Mouse (Mus musculus) gastrocnemius, postnatal 14 days (tissue): ENCODE results near the gene Ap1s2. TPM values are rescaled to one million over a fixed set of nuclear protein-coding genes. Genes with fewer than 3 reads are reported as not detected.
A peak's percentile ranks its signal among the peaks of the same experiment; 100 is the strongest.

Experiments
- DNase-seq: peaks from one replicate; pipeline ENCODE4 v3.0.0; 2021; ENCODE audit warnings: mixed read lengths
- intact Hi-C: fragments of 180-260 bp; cut with DNase I; formaldehyde crosslinking; loops from one replicate; pipeline ENCODE4 v1.15.1; 2025; ENCODE audit warnings: low total_unique reads
- long read RNA-seq, 2 experiments: library from polyadenylated mRNA; stranded (forward); transcript quantifications; one replicate each; pipeline ENCODE4 v2.0.0; 2021
- total RNA-seq, 2 experiments: library from RNA; stranded (reverse); gene quantifications; 2 replicates each; pipeline ENCODE4 v1.2.3; 2021

Ap1s2 gene
- total RNA-seq: 10 to 100 TPM; 23.0 to 23.9 TPM
- long read RNA-seq, experiment 1, transcript Ap1s2-201 (5 exons, 1,785 nt): major isoform, 5 of 17 reads
- long read RNA-seq, experiment 1, partial matches to known transcripts: 1 of 17 reads
- long read RNA-seq, experiment 1, other reads (novel, unspliced or antisense): 8 of 17 reads
- long read RNA-seq, experiment 2, transcript Ap1s2-201 (5 exons, 1,785 nt): major isoform, 6 of 14 reads
- long read RNA-seq, experiment 2, partial matches to known transcripts: 2 of 14 reads
- long read RNA-seq, experiment 2, other reads (novel, unspliced or antisense): 6 of 14 reads

DNA sequence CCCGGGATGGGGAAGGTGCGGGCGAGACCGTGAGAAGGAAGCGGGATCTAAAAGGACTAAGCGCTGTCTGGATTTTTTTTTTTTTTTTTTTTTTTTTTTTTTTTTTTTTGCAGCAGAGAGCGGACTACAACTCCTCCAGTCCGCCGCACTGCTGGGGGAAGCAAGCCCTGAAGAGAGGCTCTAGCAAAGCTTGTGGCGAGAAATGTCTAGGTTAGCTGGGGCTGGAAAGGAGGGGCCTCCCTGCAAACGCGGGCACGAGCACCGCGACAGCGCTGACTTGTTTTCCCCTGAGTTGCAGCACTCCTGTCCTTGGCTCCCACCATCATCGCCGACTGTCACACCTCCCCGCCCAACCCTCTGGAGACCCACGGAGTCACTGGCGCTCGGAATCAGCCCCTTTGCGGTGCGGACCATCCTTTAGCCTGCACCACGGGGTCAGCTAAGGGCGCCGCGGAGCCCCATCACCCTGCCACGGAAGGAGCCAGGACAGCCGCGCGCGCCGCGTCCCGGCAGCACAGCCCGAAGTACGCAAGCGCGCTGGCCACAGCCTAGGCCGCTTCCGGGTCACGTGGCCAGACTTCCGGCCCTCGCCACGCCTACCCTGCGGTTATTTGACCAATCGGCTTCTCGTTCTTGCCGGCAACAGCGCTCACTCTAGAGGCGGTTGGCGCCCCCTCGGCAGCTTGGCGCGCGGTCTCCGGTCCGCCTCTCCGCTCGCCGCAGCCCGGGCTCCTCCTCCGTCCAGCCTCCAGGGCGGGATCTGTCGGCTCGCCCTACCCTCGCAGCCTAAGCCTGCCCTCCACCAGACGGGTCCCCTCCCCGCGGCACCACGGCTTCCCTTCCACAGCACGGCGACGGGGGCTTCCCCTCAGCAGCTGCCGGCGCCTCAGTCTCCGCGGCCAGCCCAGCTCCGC lies at the start of gene Ap1s2:
Gene Ap1s2 (plus strand): TSS at position 681 of the 914 bp plus-strand sequence.
- peak; percentile 94 for DNase-seq
- intact Hi-C loops: no loop called here

DNA sequence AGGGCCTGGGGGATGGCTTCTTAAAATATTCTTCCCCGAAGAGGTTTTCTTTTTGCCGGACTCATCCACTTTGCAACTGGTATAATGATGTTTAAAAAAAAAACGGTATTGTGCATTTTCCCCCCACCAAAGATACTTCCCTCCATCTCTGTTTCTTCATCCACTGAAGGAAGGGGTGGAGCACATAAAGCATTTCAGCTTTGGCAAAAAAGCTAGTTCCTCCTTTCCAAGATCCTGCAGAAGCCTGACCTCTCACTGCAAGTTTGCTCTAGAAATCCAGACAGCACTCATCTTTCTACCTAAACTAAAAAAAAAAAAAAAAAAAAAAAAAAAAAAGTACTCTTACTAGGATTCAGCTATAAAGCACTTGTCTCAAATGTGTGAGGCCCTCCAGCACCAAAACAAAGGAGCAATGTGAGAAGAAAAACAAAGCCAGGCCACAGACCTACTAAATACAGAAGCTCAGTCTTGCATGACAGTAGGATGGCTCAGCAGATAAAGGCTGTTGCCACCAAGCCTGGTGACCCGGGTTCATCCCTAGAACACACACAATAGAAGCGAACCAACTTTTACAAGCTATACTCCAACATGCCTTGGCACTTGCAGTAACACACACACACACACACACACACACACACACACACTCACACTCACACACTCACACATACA lies 41.0 kb upstream of the Ap1s2 start:
- intact Hi-C loops: no loop called here
- DNase-seq: no peak

DNA sequence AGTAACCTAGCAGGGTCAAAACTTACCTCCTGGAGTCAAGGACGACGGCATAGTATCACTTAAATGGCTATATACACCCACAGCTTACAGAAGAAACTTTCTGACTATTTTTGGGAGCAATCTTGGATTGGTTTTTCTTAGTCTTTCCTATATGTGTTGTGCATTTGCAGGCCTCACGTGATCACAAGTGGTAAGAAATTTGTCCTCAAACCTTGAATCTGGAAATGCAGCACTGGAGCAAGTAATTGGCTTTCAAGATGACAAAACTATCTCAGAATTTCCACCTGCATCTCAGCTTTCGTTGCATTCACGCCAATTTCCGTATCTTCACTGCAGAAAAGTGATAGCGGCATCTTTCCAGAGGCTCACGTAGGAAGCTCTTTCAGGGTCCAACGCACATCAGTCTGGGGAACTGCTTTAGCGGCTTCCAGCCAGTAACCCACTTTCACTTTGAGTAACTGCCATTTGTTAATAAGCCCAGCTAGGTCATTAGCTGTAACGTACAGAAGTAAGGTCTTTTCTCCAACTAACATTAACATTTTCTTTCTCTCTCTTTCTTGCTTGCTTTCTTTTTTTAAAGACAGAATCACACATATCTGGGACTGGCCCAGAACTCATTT lies 40.0 kb upstream of the Ap1s2 start:
- DNase-seq: no peak
- intact Hi-C loops: no loop called here

DNA sequence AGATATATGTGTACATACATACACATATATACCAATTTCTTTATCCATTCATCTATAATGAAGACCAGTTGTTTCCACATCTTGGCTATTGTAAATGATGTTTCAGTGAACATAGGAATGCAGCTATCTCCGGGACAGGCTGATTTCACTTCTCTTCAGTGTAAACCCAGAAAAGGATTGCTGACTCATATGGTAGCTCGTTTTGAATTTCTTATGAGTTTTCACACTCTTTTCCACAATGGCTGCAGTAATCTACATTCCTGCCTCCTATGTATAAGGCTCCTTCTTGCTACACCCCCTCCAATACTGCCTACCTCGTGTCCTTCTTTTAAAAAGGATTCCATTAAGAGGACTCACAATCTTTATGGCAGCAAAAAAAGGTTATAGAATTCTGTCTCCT lies 32.9 kb upstream of the Ap1s2 start:
- intact Hi-C loops: no loop called here
- DNase-seq: no peak

DNA sequence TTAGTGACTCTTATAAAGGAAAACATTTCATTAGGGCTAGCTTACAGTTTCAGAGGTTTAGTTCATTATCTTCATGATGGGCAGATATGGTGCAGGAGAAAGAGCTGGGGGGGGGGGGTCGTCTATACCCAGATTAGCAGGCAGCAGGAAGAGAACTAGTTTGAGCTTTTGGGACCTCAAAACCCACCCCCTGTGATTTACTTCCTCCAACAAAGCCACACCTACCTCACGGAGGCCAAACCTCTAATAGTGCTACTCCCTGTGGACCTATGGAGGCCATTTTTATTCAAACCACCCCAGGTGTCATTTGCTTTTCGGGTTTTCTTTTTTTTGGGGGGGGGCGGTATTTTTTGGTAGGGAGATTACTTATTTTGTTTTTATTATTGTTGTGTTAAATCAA lies 32.2 kb upstream of the Ap1s2 start:
- intact Hi-C loops: no loop called here
- DNase-seq: no peak

DNA sequence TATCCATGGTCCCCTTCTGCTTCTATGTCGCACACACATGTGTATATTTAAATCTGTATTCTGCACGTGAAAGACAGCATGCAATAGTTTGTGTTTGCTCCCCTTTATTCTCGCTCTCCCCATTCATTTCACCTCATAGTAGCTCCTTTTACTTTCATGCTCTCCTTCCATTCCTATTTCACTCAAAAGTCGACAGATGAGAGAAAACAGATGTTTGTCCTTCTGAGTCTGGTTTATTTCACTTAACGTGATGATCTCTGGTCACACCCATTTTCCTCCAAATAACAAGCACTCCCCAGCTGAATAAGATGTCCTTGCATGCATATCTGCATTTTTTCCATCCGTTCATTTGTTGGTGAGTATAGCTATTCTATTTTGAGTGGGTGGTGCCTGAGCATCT lies 29.8 kb upstream of the Ap1s2 start:
- DNase-seq: no peak
- intact Hi-C loops: no loop called here

DNA sequence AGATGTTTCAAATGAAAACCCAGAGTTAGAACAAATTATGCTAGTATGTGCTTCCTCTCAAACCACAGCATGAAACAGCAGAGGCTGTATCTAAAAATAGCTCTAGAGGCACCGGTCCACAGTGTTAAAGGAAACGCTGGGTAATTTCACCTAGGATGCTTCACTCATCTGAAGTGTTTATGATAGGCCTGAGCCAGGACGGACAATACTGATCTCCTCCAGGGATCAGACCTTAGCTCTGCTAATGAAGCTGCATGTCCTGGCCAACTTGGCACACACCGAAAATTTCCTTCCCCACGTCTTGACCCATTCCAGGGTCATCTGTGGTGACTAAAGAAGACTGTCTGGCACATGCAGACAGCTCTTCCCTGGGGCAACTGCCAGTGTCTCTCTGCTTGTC lies 29.4 kb upstream of the Ap1s2 start:
- intact Hi-C loops: no loop called here

DNA sequence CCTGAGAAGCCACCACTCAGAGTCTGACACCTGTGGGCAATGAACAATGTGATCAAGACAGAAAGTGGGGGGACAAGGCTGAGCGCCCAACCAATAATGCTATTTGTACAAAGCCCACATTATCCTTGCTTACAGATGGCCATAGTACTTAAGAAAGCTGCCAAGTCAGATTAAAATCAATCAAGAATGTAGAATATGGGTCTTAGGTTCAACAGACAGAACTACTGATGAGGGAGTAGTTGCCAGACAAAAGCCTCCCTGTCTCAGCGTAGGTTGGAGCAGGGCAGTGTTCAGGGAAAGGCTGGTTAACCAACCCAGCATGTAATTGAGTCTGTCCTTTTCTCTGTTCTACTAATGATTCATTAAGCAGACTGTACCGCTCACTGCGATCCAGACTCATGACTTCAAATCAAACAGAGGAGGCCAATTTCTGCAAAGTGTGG lies 23.3 kb upstream of the Ap1s2 start:
- no peak for DNase-seq
- intact Hi-C loops: no loop called here

More for the DNA sequence above, 29.4 kb upstream of the Ap1s2 start:
- peak; percentile 15 for DNase-seq

DNA sequence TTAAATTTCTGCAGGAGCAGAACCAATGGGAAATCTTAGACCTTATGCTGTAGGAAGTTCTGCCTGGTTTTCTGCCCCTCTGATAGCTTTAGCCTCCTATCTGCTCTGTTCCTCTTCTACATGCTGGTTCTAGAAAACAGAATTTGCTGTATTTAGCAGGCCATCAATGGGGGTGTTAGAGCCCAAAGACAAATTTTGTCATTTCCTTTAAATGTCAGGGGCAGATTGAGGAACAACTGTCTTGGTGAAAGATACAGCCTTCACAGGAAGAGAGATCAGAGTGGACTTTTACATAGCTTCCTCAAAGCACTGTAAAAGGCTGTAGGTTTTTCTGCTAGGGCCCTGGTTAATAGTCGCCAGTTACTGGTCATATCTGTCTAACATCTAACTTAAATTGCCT lies 11.5 kb upstream of the Ap1s2 start:
- intact Hi-C loops: no loop called here
- no peak for DNase-seq

DNA sequence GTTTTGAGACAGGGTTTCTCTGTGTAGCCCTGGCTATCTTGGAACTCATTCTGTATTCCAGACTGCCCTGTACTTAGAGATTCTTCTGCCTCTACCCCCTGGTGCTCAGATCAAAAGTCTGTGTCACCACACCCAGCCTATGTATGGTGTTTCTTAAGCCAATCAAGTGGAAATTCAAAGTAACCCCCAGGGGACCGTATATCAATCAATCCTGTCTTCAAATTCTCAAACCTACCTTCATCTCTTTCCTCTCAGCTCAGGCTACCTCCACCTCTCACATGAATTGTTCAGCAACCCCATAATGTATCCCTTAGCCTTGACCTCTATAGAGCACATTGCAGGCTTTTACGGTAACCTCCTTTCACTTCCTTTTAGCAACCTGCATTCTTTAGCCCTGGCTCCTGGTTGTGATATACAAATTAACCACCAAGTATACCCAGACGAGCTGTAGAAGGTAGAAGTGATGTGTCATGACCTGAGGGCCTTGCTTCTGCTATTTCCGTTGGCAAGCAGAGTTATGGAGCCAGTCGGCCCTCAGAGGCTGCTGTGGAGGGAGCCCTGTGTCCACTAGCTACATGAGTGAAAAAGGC lies 9.3 kb upstream of the Ap1s2 start:
- DNase-seq: no peak
- intact Hi-C loops: no loop called here

DNA sequence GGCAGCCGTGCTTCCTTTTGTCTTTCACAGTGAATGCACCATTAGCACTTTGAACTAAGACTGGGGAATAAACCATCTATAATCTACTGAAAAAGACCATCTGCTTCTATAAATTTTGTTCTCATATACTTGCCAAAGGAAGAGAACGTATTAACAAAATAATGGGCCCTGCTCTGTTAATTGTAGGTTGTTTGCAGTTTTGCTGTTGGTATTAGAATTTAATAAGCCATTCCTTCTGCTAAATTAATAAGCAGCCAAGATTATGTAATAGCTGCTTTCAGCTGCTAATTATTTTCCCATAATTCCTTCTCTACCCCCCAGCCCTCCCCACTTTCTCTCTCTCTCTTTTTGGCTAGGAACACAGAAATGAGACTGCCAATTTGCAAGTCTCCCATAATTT lies 2.0 kb upstream of the Ap1s2 start:
- DNase-seq: no peak
- intact Hi-C loops: no loop called here

DNA sequence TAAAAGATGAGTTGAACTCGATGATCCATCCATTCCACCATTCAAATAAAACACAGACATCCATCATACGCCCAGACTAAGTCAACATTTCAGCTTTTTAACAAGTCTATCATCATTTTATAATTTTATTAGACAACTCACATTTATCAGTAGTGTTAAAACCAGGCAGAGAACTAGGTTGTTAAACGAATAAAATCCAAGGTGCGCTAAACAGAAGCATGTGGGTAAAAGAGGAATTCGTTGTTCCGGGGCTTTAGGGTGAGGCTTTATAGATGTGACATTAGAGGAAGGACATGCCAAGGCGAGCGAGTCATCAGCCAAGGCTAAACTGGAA lies 847 bp upstream of the Ap1s2 start:
- intact Hi-C loops: no loop called here
- no peak for DNase-seq

DNA sequence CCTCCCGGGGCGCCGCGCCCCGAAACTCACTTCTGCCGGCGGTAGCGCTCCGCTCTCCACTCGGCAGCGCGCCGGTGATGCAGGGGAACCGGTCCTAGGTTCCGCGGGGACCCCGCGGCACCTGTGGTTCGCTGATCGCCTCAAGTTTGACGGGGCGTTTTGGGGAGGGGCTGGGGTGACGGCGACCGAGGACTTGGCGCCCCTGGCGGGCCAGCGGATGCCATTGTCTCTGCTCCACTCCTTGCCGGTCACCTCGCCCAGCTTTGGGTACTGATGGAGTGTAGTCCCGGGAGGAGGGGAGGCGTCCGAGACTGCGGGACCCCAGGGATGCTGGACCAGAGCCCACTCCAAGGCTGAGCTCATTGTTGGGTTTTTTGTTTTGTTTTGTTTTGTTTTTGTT lies 564 bp downstream of the Ap1s2 start:
- peak; percentile 30 for DNase-seq

DNA sequence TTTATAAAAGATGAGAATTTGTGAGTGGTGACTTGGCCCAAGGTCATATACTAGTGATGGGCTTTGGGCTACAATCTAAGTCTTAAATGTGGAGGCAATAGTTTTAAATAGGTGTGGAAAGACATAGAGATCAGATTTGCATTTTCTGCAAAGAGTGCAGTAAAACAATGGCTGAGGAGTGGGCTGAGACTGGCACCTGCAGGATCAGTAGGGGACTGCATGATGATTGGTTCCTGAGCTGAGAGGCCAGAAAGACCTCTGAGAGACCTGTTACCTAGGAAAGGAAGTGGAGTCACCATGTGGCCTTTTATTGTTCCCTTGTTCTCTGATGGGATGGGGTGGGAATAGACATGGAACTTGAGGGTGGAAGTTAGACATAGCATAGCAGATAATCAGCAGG lies 4.0 kb downstream of the Ap1s2 start:
- no peak for DNase-seq
- intact Hi-C loops: no loop called here

More for the DNA sequence above, 564 bp downstream of the Ap1s2 start:
- intact Hi-C loops: no loop called here

DNA sequence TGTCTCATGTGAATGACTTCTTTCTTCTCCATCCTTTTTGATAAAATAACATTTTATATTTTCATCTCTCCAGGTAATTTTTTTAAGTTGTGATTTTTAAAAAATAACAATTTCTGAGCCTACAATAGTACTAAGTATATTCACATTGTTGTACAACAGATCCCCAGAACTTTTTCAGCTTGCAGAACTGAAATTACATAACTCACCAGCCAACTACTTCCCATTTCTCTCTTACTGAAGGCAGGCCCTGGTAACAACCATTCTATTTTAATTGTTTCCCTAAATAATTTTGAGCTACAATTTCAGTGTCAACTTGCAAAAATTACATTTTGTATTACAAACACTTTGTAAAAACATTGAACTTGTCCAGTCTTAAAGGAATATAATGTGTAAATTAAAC lies 20.7 kb downstream of the Ap1s2 start:
- intact Hi-C loops: no loop called here
- no peak for DNase-seq

DNA sequence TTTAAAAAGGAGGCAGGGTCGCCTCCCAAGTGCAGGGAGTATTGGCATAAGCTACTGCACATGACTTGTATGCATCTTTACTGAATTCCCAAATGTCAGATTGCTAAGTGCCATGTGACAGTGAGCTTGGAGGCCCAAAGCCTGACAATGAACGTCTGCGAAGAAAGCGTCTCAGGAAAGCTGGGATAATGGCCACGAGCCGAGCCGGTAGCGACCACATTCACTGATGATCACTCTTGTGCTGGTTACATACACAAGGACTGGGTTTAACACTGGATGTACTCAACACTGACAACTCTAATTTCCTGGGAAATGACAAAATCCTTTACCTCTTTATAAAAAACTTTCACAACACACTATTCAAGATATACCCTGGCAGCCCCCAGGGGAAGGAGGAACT lies 25.9 kb downstream of the Ap1s2 start:
- DNase-seq: no peak
- intact Hi-C loops: no loop called here

DNA sequence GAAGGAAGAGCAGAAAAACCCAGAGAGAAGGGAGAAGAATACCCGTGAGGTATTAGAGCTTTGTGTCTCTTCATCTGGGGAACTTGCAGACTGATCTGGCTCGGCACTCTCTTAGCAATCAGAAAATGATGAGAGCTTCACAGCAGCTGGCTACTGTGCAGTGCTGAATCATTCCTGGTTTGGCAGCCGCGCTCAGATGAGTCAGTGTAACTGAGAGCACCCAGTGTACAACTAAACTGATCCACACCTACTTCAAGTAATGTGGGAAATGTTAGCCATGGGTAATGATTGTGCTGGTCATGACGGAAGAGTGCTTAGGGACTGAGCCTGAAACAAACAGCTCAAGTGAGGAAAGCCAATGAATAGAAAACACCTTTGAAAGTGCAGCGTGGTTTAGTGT lies 29.8 kb downstream of the Ap1s2 start:
- intact Hi-C loops: no loop called here
- DNase-seq: peak; percentile 63

DNA sequence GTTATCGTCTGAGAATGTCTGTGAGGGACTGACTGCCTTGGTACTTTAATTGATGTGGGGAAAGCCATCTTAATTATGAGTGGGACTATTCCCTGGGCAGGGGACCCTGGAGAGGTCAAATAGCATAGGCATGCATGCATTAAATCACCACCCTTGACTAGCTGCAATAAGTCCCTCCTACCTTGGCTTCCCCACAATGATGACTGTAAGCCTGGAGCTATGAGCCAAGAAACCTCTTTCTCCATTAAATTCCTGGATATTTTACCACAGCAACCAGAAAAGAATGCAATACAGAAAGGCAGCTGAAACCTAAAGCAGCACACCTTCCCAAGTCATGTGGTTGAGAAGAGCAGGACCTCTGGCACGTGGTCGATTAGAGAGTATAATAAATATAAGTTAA lies 35.6 kb downstream of the Ap1s2 start:
- no peak for DNase-seq
- intact Hi-C loops: no loop called here

DNA sequence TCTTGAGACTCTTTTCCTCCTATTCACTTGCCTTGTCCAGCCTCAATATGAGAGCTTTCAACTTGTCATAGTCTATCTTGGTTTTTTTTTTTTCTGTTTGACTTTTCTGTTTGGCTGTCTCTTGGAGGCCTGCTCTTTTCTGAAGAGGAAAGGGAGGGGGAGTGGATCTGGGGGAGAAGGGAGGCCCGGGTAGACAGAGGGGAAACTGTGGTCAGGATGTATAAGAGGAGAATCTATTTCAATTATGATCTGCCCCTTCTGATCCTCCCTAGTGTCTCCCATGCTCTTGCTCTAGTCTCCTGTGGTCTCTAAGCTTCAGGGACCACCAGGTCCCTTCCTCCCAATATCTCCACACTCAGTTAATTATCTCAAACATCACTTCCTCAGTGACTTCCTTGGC lies 42.8 kb downstream of the Ap1s2 start:
- DNase-seq: no peak
- intact Hi-C loops: no loop called here

DNA sequence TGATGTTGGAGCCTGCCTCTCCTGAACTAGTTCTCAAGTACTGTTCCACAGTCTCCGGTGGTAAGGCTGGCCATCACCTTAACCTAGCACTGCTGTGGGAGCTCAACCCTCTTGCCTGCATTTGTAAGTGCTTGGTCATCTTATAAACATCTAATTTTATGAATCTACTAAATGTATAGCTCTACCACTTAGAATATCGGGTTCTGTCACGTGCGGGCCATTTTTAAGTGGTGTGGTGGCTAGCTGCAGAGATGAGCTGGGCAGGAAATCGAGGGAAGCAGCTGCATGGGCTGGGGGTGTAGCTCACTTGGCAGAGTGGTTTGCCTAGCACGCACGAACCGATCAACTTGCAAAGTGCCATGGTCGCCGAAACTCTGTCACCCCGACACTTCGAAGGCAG lies 48.6 kb downstream of the Ap1s2 start:
- intact Hi-C loops: no loop called here

More for the DNA sequence above, 48.6 kb downstream of the Ap1s2 start:
- DNase-seq: no peak
